Mouse (Mus musculus): ENCODE results near the gene Txn2. TPM values are rescaled to one million over a fixed set of nuclear protein-coding genes. Genes with fewer than 3 reads are reported as not detected.

Txn2 gene
- polyA plus RNA-seq, 1 experiment from 2014 or later = 177 TPM

DNA sequence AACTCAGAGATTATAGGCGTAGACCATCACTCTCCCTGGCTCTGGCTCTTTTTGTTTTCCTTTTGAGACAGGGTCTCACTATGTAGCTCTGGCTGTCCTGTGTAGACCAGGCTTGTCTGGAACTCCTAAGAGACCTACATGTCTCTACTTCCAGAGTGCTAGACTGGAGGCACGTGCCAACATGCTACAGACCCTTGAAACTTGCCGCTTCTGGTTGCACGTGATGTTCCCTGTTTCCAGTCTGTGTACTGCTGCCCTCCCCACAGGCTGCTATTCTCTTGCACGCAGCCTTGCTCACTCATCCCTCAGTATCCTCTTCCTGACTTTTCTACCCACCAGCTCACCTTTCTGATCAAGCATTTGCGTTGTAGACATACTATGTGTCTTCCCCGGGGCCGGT, 22.7 kb downstream of the Txn2 start:
- Histone ChIP-seq H3K9me3 (replicated peaks; ENCODE audit: control insufficient read depth, low read length) (no peaks in the 10 kb centered on the region), H3K9ac (ENCODE audit: low read depth, low read length) (no peak overlapping the region), H3K27me3 (ENCODE audit: control insufficient read depth, insufficient read depth, low read depth, low read length) (peaks cover 6% of the 10 kb centered on the region; the same call in 1 of the 2 replicates), H3K27ac (ENCODE audit: low read length) (no peak overlapping the region), H3K4me3 (ENCODE audit: low read depth, low read length) (no peak overlapping the region), H3K4me1 (ENCODE audit: control insufficient read depth, low read depth, low read length) (peaks cover 5% of the 10 kb centered on the region), H3K36me3 (ENCODE audit: control insufficient read depth, insufficient read depth) (no peaks in the 10 kb centered on the region), H3K4me2 (ENCODE audit: low read depth, low read length) (no peak overlapping the region)
- no peak for ATAC-seq (ENCODE audit: low read depth)
- 64% methylated on average over 8 of the region's 8 CpGs for WGBS (ENCODE audit: insufficient replicate concordance)

DNA sequence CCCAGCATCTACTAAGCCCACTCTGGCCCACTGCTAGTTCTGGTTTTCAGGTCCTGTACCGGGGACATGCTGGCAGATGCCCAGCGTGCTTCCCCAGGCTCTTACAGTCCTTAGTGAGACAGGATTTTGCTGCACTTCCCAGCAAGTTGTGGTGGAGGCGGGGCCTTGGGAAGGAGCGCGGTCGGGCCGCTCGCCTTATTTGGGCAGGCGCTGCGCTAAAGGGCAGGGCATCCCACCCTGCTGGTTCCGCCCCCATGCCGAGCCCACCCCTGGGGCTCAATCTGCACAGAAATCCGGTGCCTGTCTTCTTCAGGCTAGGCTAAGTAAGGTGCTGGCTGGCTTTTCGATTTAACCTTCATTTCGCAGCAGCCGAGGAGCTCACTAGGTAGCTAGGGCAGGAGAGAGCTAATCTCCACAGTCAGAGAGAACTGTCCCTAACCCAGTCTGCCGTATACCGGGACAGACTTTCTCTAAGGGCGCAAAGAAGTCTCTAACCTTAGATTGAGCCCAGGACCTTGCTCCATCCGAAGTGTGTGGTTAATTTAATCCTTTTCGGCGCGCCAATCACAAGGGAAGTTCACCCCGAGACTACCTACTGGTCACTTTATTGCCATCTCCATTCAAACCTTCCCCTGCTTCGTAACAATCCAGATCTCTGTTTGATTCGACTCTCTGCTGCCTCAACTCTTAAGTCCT, 23.4 kb downstream of the Txn2 start:
- ATAC-seq (ENCODE audit: low read depth) = peak; percentile 41; the same call in 1 of the 2 replicates
- Histone ChIP-seq H3K9me3 (replicated peaks; ENCODE audit: control insufficient read depth, low read length) (no peaks in the 10 kb centered on the region), H3K27ac (ENCODE audit: low read length) (no peak overlapping the region), H3K36me3 (ENCODE audit: control insufficient read depth, insufficient read depth) (no peaks in the 10 kb centered on the region), H3K27me3 (ENCODE audit: control insufficient read depth, insufficient read depth, low read depth, low read length) (peaks cover 6% of the 10 kb centered on the region; the same call in 1 of the 2 replicates), H3K4me3 (ENCODE audit: low read depth, low read length) (peak overlapping the region; percentile 31), H3K4me2 (ENCODE audit: low read depth, low read length) (peak overlapping the region; percentile 49), H3K9ac (ENCODE audit: low read depth, low read length) (peak overlapping the region; percentile 15; the same call in 1 of the 2 replicates), H3K4me1 (ENCODE audit: control insufficient read depth, low read depth, low read length) (peaks cover 5% of the 10 kb centered on the region)
- WGBS (ENCODE audit: insufficient replicate concordance) = 11% methylated on average over 26 of the region's 26 CpGs

DNA sequence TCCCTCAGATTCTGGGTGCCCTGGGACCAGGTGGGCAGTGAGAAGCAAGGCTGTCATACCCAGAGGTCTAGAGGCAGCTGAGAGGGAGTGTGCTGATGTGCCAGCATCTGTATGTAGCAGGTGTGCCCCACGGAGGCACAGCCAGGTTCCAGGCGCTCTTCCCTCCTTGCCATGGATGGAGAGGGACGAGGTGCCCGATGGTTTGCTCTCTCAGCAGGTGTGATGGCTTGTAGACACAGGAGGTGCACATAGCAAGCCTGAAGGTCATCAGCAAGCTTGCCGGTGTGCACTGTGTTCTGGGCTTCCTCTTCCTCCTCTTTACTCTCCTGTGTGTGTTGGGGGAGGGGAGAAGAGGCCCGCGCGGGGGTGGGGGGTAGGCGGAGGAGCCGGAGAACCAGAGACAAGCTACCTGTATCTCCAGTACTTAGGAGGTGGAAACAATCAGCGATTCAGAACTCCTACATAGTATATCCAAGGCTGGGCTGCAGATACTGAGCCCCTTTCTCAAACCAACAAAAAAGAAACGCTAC, 24.4 kb downstream of the Txn2 start:
- 18% methylated on average over 12 of the region's 12 CpGs for WGBS (ENCODE audit: insufficient replicate concordance)
- no peak overlapping the region for H3K9ac ChIP-seq (ENCODE audit: low read depth, low read length)
- no peak overlapping the region for H3K27ac ChIP-seq (ENCODE audit: low read length)

DNA sequence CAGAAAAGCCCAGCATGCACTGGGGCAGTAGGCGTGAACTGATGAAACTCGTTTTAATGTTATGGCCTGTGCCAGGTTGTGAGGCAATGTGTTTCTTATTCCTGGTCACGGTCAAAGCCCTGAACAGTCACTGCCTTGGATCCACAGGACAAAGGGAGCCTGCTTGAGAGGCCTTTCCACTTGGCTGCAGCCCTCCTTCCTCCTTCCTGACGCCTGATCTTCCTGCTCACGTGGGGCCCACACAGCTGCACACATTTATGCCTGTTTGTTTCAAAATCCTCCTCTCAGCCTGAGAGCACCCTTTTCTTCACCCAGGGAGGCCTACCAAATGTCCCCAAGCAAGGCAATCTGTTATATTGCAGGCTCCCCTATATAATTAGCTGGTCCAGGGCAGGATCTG, 25.6 kb downstream of the Txn2 start:
- no peak overlapping the region for H3K4me3 ChIP-seq (ENCODE audit: low read depth, low read length)
- ATAC-seq (ENCODE audit: low read depth) = no peak
- no peak overlapping the region for H3K4me2 ChIP-seq (ENCODE audit: low read depth, low read length)
- no peak overlapping the region for H3K27ac ChIP-seq (ENCODE audit: low read length)
- H3K9ac ChIP-seq (ENCODE audit: low read depth, low read length) = no peak overlapping the region
- H3K9me3 ChIP-seq (replicated peaks; ENCODE audit: control insufficient read depth, low read length) = no peaks in the 10 kb centered on the region
- H3K36me3 ChIP-seq (ENCODE audit: control insufficient read depth, insufficient read depth) = no peaks in the 10 kb centered on the region
- 54% methylated on average over 5 of the region's 5 CpGs for WGBS (ENCODE audit: insufficient replicate concordance)
- peaks cover 6% of the 10 kb centered on the region; the same call in 1 of the 2 replicates for H3K27me3 ChIP-seq (ENCODE audit: control insufficient read depth, insufficient read depth, low read depth, low read length)
- H3K4me1 ChIP-seq (ENCODE audit: control insufficient read depth, low read depth, low read length) = peaks cover 5% of the 10 kb centered on the region

More for the DNA sequence above, 24.4 kb downstream of the Txn2 start:
- peaks cover 6% of the 10 kb centered on the region; the same call in 1 of the 2 replicates for H3K27me3 ChIP-seq (ENCODE audit: control insufficient read depth, insufficient read depth, low read depth, low read length)
- no peaks in the 10 kb centered on the region for H3K36me3 ChIP-seq (ENCODE audit: control insufficient read depth, insufficient read depth)
- peaks cover 5% of the 10 kb centered on the region for H3K4me1 ChIP-seq (ENCODE audit: control insufficient read depth, low read depth, low read length)
- 0 out of 2 replicates have a peak overlapping the region, but pooled peaks have one; percentile 2 for H3K4me2 ChIP-seq (ENCODE audit: low read depth, low read length)
- no peak for ATAC-seq (ENCODE audit: low read depth)
- H3K9me3 ChIP-seq (replicated peaks; ENCODE audit: control insufficient read depth, low read length) = no peaks in the 10 kb centered on the region
- no peak overlapping the region for H3K4me3 ChIP-seq (ENCODE audit: low read depth, low read length)

DNA sequence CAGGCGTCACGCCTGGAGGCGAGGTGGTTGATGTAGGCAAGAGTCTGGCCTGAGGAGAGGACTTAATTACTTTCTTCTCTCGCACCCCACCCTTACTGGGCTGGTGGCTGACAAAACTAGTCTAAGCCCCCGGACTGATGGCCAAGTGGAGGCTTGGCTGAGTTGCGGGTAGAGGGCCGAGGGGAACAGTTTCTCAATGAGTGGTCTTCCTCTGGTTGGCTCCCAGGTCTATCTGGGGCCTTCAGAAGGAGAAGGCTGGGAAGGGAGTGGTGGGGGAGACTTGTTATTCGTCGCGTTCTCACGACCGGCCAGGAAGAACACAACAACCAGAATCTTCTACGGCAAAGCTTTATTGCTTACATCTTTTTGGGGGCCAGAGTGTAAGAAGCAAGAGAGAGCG, 33.9 kb downstream of the Txn2 start:
- WGBS (ENCODE audit: insufficient replicate concordance) = 68% methylated on average over 13 of the region's 14 CpGs
- Histone ChIP-seq H3K4me2 (ENCODE audit: low read depth, low read length) (0 out of 2 replicates have a peak overlapping the region, but pooled peaks have one; percentile 24), H3K27ac (ENCODE audit: low read length) (no peak overlapping the region), H3K9me3 (replicated peaks; ENCODE audit: control insufficient read depth, low read length) (no peaks in the 10 kb centered on the region), H3K4me1 (ENCODE audit: control insufficient read depth, low read depth, low read length) (no peaks in the 10 kb centered on the region; the same call in 1 of the 2 replicates), H3K9ac (ENCODE audit: low read depth, low read length) (no peak overlapping the region), H3K27me3 (ENCODE audit: control insufficient read depth, insufficient read depth, low read depth, low read length) (no peaks in the 10 kb centered on the region), H3K4me3 (ENCODE audit: low read depth, low read length) (no peak overlapping the region), H3K36me3 (ENCODE audit: control insufficient read depth, insufficient read depth) (no peaks in the 10 kb centered on the region)
- ATAC-seq (ENCODE audit: low read depth) = 0 out of 2 replicates have a peak, but pooled peaks have one; percentile 11

DNA sequence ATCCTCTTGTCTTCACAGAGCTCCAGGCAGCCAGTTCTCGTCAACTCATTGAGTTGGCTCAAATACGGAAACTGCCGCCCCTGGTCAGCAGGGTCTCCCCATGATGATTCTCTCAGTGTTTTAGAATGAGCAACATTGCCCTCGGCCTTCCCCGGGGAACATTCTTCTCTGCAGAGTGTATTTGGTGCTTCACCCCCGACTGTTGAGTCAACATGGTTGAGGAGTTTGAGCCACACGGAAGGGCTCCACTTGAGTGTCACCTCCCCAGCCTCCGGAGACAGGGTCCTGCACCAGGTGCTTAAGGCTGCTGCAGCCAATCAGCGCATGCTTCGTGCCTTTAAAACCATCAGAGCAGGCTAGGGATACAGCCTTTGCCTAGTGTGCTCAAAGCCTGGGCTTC, 35.5 kb downstream of the Txn2 start:
- WGBS (ENCODE audit: insufficient replicate concordance) = 50% methylated on average over 10 of the region's 10 CpGs
- no peak overlapping the region for H3K4me3 ChIP-seq (ENCODE audit: low read depth, low read length)
- no peak overlapping the region for H3K27ac ChIP-seq (ENCODE audit: low read length)
- H3K4me1 ChIP-seq (ENCODE audit: control insufficient read depth, low read depth, low read length) = no peaks in the 10 kb centered on the region; the same call in 1 of the 2 replicates
- ATAC-seq (ENCODE audit: low read depth) = no peak
- no peak overlapping the region for H3K9ac ChIP-seq (ENCODE audit: low read depth, low read length)
- H3K9me3 ChIP-seq (replicated peaks; ENCODE audit: control insufficient read depth, low read length) = no peaks in the 10 kb centered on the region
- H3K4me2 ChIP-seq (ENCODE audit: low read depth, low read length) = no peak overlapping the region
- H3K36me3 ChIP-seq (ENCODE audit: control insufficient read depth, insufficient read depth) = no peaks in the 10 kb centered on the region
- no peaks in the 10 kb centered on the region for H3K27me3 ChIP-seq (ENCODE audit: control insufficient read depth, insufficient read depth, low read depth, low read length)

DNA sequence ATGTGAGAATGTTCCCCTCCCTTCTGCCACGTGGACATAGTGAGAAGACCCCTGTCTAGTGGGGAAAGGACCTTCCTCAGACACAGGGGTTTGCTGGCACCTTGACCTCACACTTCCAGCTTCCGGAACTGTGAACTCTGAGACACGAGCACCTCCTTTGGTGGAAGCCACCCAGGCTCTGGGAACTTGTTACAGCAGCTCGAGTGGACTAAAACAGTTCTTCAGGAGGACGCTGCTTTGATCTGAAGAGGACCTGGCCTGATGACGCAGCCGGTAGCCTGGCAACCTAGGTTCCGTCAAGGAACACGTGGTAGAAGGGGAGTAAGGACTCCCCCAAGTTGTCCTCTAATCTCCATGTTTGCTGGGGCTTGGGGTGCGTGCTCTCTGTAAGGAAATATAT, 36.4 kb downstream of the Txn2 start:
- Histone ChIP-seq H3K4me3 (ENCODE audit: low read depth, low read length) (no peak overlapping the region), H3K9me3 (replicated peaks; ENCODE audit: control insufficient read depth, low read length) (no peaks in the 10 kb centered on the region), H3K4me2 (ENCODE audit: low read depth, low read length) (no peak overlapping the region), H3K9ac (ENCODE audit: low read depth, low read length) (no peak overlapping the region), H3K4me1 (ENCODE audit: control insufficient read depth, low read depth, low read length) (no peaks in the 10 kb centered on the region; the same call in 1 of the 2 replicates), H3K27ac (ENCODE audit: low read length) (no peak overlapping the region), H3K27me3 (ENCODE audit: control insufficient read depth, insufficient read depth, low read depth, low read length) (no peaks in the 10 kb centered on the region), H3K36me3 (ENCODE audit: control insufficient read depth, insufficient read depth) (no peaks in the 10 kb centered on the region)
- no peak for ATAC-seq (ENCODE audit: low read depth)
- WGBS (ENCODE audit: insufficient replicate concordance) = 73% methylated on average over 10 of the region's 10 CpGs

DNA sequence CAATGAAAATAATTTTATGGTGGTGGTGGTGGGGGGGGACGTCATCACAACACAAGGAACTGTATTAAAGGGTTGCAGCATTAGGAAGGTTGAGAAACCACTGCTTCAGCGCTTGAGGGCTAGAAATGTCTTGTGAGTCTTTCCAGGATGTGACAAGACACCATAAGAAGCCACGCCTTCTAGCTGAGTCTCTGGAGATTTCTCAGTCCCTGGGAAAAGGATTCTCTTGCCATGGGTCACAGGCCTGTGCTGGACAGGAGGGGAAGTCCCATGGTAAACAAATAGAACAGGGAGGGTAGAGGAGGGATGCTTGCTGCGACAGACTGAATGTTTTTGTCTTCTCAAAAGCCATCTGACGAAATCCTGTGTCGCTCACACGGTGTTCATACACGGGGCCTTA, 37.0 kb downstream of the Txn2 start:
- H3K27me3 ChIP-seq (ENCODE audit: control insufficient read depth, insufficient read depth, low read depth, low read length) = no peaks in the 10 kb centered on the region
- no peaks in the 10 kb centered on the region for H3K9me3 ChIP-seq (replicated peaks; ENCODE audit: control insufficient read depth, low read length)
- H3K27ac ChIP-seq (ENCODE audit: low read length) = no peak overlapping the region
- H3K36me3 ChIP-seq (ENCODE audit: control insufficient read depth, insufficient read depth) = no peaks in the 10 kb centered on the region
- H3K9ac ChIP-seq (ENCODE audit: low read depth, low read length) = no peak overlapping the region
- H3K4me2 ChIP-seq (ENCODE audit: low read depth, low read length) = no peak overlapping the region
- WGBS (ENCODE audit: insufficient replicate concordance) = 59% methylated on average over 8 of the region's 8 CpGs
- no peaks in the 10 kb centered on the region; the same call in 1 of the 2 replicates for H3K4me1 ChIP-seq (ENCODE audit: control insufficient read depth, low read depth, low read length)
- H3K4me3 ChIP-seq (ENCODE audit: low read depth, low read length) = no peak overlapping the region
- no peak for ATAC-seq (ENCODE audit: low read depth)

DNA sequence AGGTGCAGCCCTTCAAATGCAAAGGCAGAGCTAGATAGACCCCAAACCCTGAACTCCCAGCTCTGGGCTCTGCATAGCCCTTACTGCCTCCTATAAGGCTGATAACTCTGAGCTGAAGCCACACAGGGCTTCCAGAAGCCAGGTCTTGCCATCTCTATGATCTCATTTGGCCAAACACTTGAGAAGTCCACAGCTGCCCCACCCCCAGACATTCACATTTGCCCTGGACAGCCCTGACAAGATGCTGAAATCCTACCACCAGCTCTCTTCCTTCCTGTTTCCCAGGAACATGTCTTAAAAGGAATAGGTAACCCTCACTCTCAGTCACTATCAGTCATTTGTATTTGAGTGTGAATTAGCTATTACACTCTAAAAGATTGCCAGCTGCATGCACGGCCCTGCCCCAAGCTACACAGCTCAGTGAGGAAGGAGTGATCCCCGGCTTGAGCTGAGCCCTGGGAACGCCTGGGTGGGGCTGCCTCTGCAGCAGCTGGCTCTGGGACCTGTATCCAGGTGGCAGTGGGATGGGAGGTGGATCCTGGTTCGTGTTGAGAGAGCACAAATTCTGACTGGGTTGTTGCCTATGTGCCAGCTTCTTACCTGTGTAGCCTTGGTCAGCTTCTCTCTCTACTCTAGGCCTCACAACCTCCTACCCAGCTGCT, 38.9 kb downstream of the Txn2 start:
- Histone ChIP-seq H3K4me1 (ENCODE audit: control insufficient read depth, low read depth, low read length) (peaks cover 4% of the 10 kb centered on the region), H3K27ac (ENCODE audit: low read length) (no peak overlapping the region), H3K4me2 (ENCODE audit: low read depth, low read length) (no peak overlapping the region), H3K27me3 (ENCODE audit: control insufficient read depth, insufficient read depth, low read depth, low read length) (no peaks in the 10 kb centered on the region), H3K4me3 (ENCODE audit: low read depth, low read length) (no peak overlapping the region), H3K36me3 (ENCODE audit: control insufficient read depth, insufficient read depth) (no peaks in the 10 kb centered on the region), H3K9ac (ENCODE audit: low read depth, low read length) (no peak overlapping the region), H3K9me3 (replicated peaks; ENCODE audit: control insufficient read depth, low read length) (no peaks in the 10 kb centered on the region)
- 41% methylated on average over 4 of the region's 4 CpGs for WGBS (ENCODE audit: insufficient replicate concordance)
- ATAC-seq (ENCODE audit: low read depth) = no peak
